Mouse (Mus musculus): ENCODE data around the gene Ahcy.
"Not testable (repeated sequence)": the region's sequence is repeated elsewhere in the genome, so short reads cannot be mapped to it uniquely, and the experiment has no call there.

The Ahcy gene

DNA sequence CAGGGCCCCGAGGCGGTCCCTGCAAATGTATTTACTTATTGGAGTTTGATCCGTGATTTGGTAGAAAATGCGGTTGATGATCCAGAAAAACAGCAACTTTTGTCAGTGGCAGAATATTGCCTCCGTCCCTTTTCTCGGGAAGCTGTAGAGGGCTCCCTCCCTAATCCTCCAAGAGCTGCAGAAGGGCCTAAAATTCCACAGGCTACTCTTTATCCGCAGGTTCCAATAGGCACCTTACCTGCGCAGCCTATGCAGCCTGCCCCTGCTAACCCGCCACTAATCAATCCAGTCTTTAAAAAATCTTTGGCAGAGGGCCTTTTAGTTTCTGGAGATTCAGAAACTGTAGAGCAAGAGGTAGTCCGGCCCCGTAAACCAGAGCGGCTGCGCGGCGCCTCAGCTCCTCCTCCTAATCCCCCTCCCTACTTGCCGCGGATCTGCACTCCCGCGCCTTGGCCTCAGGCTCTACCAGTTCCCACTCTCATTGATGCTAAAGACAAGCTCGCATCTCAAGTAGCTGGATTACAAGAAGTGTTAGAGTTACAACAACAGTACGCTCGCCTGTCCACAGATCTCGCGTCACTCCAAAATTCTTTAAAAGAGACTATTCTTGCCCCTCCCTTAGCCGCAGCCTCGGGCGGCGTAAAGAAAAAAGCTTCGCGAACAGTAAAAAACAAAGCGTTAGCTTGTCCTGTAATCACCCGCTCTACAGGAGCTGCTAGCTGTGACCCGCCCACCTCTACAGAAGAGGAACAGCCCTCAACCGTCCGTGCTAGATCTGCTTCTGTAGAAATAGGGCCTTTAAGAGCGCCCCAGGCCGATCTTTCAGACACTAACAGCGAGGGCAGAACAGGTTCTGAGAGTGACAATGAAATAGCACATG is 55.3 kb downstream of the Ahcy start:
- DNase-seq, result peak; percentile 84

DNA sequence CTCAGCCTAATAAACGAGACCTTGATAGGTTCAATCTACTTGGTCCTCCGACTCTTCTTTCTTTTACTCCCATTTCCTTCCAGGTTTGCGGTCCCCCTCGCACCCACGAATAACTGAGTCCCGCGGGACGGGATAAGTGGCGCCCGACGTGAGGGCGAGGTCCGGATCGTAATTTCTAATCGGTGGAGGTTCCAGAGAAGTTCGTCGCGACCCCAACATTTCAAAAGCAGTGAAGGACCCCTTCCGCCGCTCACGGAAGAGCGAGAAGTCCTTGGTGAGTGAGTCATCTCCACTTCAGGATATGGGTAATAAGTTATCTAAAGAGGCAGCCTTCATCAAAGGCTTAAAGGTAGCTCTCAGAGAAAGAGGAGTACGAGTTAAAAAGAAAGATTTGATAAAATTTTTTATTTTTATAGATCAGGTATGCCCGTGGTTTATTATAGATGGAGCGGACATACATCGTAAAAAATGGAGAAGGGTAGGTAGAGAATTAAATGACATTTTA is 56.0 kb downstream of the Ahcy start, which contains the start of gene Gm14226:
Gene Gm14226 (plus strand): TSS at position 16 of the 505 bp plus-strand sequence.
- not testable (repeated sequence) for DNase-seq

DNA sequence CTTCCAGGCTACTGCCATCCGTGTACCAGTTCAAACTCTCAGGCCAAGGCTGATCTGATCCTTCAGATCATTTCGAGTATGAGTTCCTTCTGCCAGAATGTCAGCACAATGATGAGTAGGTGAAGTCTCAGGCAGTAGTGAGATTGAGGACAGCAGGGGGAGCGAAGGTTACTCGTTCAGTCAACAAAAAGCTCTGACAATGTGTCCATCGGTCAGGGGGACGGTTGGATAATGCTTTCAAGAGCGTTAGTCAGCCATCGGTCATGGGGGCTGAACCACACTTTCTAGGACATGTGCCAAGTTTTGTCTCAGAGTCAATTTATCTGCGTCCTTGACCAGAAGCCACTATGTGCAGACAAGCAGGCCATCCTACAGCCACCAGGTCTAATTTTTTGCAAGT is 57.5 kb downstream of the Ahcy start:
- DNase-seq, result not testable (repeated sequence)

DNA sequence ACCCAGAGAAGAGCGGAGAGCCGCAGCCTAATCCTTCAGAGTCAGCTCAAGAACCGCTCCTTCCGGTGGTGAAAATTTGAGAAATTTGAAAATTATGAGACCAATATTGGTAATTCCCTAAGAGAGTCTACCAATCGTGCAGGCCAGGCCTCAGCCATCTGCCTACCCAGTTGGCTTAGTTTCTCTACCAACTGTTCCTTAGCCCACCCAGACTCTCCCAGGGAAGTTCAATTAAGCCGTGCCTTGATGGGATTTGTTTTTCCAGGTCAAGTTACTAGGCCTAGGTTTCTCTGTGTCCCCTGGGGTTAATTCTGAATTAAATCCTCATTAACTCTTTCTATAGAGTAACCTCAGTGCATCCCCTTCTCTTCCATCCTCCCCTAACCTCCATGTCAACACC is 61.3 kb downstream of the Ahcy start:
- no peak for DNase-seq

DNA sequence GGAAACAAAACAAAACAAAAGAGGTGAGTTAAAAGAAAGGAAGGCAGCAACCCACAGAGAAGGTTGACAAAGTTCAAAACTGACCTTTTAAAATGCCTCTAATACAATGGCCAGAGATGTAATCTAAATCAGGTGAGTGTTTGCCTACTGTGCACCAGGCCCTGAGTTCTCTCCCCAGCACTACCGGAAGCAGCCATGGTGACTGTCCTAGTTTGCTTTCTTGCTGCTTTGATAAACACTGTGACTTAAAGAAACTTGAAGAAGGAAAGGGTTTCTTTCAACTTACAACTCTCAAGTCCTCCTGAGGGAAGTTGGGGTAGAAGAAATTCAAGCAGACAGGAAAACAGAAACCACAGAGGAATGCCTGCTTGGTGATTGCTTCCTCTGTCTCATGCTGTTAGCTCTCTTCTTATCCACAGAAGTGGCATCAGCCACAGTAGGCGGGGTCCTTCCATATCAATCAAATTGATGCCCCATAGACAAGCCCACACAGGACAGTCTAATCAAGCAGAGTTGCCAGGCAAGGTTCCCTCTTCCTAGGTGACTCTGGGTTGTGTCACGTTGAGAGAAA is 63.1 kb downstream of the Ahcy start:
- no peak for DNase-seq
